Mouse (Mus musculus) neural tube, embryonic 11.5 days (tissue): ENCODE results near the gene Stk11. TPM values are rescaled to one million over a fixed set of nuclear protein-coding genes. Genes with fewer than 3 reads are reported as not detected.

ENCODE experiments used
- ATAC-seq: fragments of 200-750 bp; cut with Nextera tagmentation; 2 replicates; pipeline ENCODE4 v1.8.0; 2017; ENCODE audit warnings: moderate number of reproducible peaks, mild to moderate bottlenecking, moderate TSS enrichment, moderate library complexity; ENCODE audit not compliant: insufficient read depth, low FRiP score, low TSS enrichment
- DNase-seq: peaks from one replicate; pipeline ENCODE4 v3.0.0-alpha.2; 2015; ENCODE audit warnings: low spot score
- H3K27ac ChIP-seq: fragments of 300-500 bp; sonication (generic); 2 replicates; pipeline ENCODE4 v1.5.1; 2014; ENCODE audit warnings: low read depth, mild to moderate bottlenecking, low read length
- H3K27me3 ChIP-seq: fragments of 300-500 bp; sonication (generic); 2 replicates; pipeline ENCODE4 v1.6.1; 2014; ENCODE audit warnings: mild to moderate bottlenecking, low read length, mixed read lengths; ENCODE audit not compliant: control insufficient read depth, insufficient read depth
- H3K36me3 ChIP-seq: fragments of 300-500 bp; sonication (generic); 2 replicates; pipeline ENCODE4 v1.6.1; 2014; ENCODE audit warnings: mild to moderate bottlenecking, low read length, moderate library complexity, mixed read lengths; ENCODE audit not compliant: control insufficient read depth, insufficient read depth
- H3K4me1 ChIP-seq: fragments of 300-500 bp; sonication (generic); 2 replicates; pipeline ENCODE4 v1.6.1; 2014; ENCODE audit warnings: low read length, mixed read lengths; ENCODE audit not compliant: control insufficient read depth, insufficient read depth
- H3K4me2 ChIP-seq: fragments of 300-500 bp; sonication (generic); 2 replicates; pipeline ENCODE4 v1.6.1; 2014; ENCODE audit warnings: low read depth, mild to moderate bottlenecking, moderate library complexity
- H3K4me3 ChIP-seq: fragments of 300-500 bp; sonication (generic); 2 replicates; pipeline ENCODE4 v1.5.1; 2014; ENCODE audit warnings: low read depth, low read length
- H3K9ac ChIP-seq: fragments of 300-500 bp; sonication (generic); 2 replicates; pipeline ENCODE4 v1.6.1; 2014; ENCODE audit warnings: mild to moderate bottlenecking, low read length
- H3K9me3 ChIP-seq: fragments of 300-500 bp; sonication (generic); 2 replicates; pipeline ENCODE4 v1.6.1; 2016; ENCODE audit warnings: low read length; ENCODE audit not compliant: control insufficient read depth
- WGBS: fragments of 180-500 bp; shearing (Covaris S2); extraction: QIAGEN DNeasy Blood & Tissue Kit; methylation state at CpG from one replicate; pipeline ENCODE4 v1.1.7; 2014; 5-methylcytosine and 5-hydroxymethylcytosine counted together
- polyA plus RNA-seq: library from polyadenylated mRNA; unstranded; fragments of >200 nt; fragmentation: Nextera tagmentation; extraction: Ambion mirVana; gene quantifications from 2 replicates; pipeline ENCODE4 v1.2.1, GENCODE M21; 2014

Stk11 gene
- polyA plus RNA-seq, 1 experiment from 2014 or later: 23.5 TPM

GRCm38 (mm10) chr10:80091527-80091926, 24.1 kb upstream of the Stk11 start:
- no peak overlapping the region for H3K27ac ChIP-seq
- H3K9me3 ChIP-seq: no peaks in the 10 kb centered on the region
- no peaks in the 10 kb centered on the region for H3K4me1 ChIP-seq
- no peaks in the 10 kb centered on the region for H3K27me3 ChIP-seq
- no peak overlapping the region for H3K4me2 ChIP-seq
- DNase-seq: no peak
- H3K36me3 ChIP-seq: no peaks in the 10 kb centered on the region
- no peak overlapping the region for H3K9ac ChIP-seq
- ATAC-seq: no peak
- 91% methylated on average over 6 of the region's 6 CpGs for WGBS
- H3K4me3 ChIP-seq: no peak overlapping the region

GRCm38 (mm10) chr10:80092690-80093089, 22.9 kb upstream of the Stk11 start:
- H3K9me3 ChIP-seq: no peaks in the 10 kb centered on the region
- ATAC-seq (no peak), DNase-seq (no peak)
- no peak overlapping the region for H3K4me2 ChIP-seq
- no peak overlapping the region for H3K27ac ChIP-seq
- no peak overlapping the region for H3K4me3 ChIP-seq
- no peaks in the 10 kb centered on the region for H3K27me3 ChIP-seq
- H3K4me1 ChIP-seq: no peaks in the 10 kb centered on the region
- H3K9ac ChIP-seq: no peak overlapping the region
- H3K36me3 ChIP-seq: no peaks in the 10 kb centered on the region
- 88% methylated on average over 5 of the region's 5 CpGs for WGBS

- DNase-seq: no peak
- H3K27me3 ChIP-seq: no peaks in the 10 kb centered on the region
- H3K9ac ChIP-seq: no peak overlapping the region
- no peak overlapping the region for H3K27ac ChIP-seq
- H3K4me2 ChIP-seq: no peak overlapping the region
- WGBS: 87% methylated on average over 6 of the region's 6 CpGs
- H3K4me1 ChIP-seq: no peaks in the 10 kb centered on the region
- H3K4me3 ChIP-seq: no peak overlapping the region
- H3K36me3 ChIP-seq: no peaks in the 10 kb centered on the region
- no peaks in the 10 kb centered on the region for H3K9me3 ChIP-seq
- ATAC-seq: no peak
Observed at GRCm38 (mm10) chr10:80094085-80094484, 21.5 kb upstream of the Stk11 start.

GRCm38 (mm10) chr10:80094684-80095083, 20.9 kb upstream of the Stk11 start:
- H3K36me3 ChIP-seq: no peaks in the 10 kb centered on the region
- no peak overlapping the region for H3K9ac ChIP-seq
- H3K27ac ChIP-seq: no peak overlapping the region
- H3K4me2 ChIP-seq: no peak overlapping the region
- DNase-seq (no peak), ATAC-seq (no peak)
- no peak overlapping the region for H3K4me3 ChIP-seq
- H3K27me3 ChIP-seq: no peaks in the 10 kb centered on the region
- 84% methylated on average over 3 of the region's 3 CpGs for WGBS
- H3K4me1 ChIP-seq: no peaks in the 10 kb centered on the region
- no peaks in the 10 kb centered on the region for H3K9me3 ChIP-seq

GRCm38 (mm10) chr10:80095547-80095946, 20.1 kb upstream of the Stk11 start:
- no peak overlapping the region for H3K27ac ChIP-seq
- DNase-seq: no peak
- H3K4me1 ChIP-seq: no peaks in the 10 kb centered on the region
- H3K27me3 ChIP-seq: no peaks in the 10 kb centered on the region
- H3K9ac ChIP-seq: no peak overlapping the region
- no peak for ATAC-seq
- H3K4me3 ChIP-seq: no peak overlapping the region
- no peaks in the 10 kb centered on the region for H3K9me3 ChIP-seq
- no peaks in the 10 kb centered on the region for H3K36me3 ChIP-seq
- 85% methylated on average over 5 of the region's 5 CpGs for WGBS
- H3K4me2 ChIP-seq: no peak overlapping the region

- H3K4me1 ChIP-seq: peaks cover 8% of the 10 kb centered on the region
- no peak for ATAC-seq
- no peak overlapping the region for H3K9ac ChIP-seq
- no peak overlapping the region for H3K4me3 ChIP-seq
- no peak for DNase-seq
- H3K27ac ChIP-seq: no peak overlapping the region
- no peaks in the 10 kb centered on the region for H3K27me3 ChIP-seq
- H3K4me2 ChIP-seq: no peak overlapping the region
- WGBS: 19% methylated on average over 5 of the region's 7 CpGs
- H3K9me3 ChIP-seq: no peaks in the 10 kb centered on the region
- no peaks in the 10 kb centered on the region for H3K36me3 ChIP-seq
Observed at GRCm38 (mm10) chr10:80097275-80097674, 18.3 kb upstream of the Stk11 start.

GRCm38 (mm10) chr10:80098630-80099029, 17.0 kb upstream of the Stk11 start:
- H3K36me3 ChIP-seq: no peaks in the 10 kb centered on the region
- 90% methylated on average over 5 of the region's 5 CpGs for WGBS
- H3K9me3 ChIP-seq: no peaks in the 10 kb centered on the region
- H3K4me2 ChIP-seq: no peak overlapping the region
- no peak overlapping the region for H3K4me3 ChIP-seq
- ATAC-seq (no peak), DNase-seq (no peak)
- no peak overlapping the region for H3K27ac ChIP-seq
- H3K4me1 ChIP-seq: peaks cover 8% of the 10 kb centered on the region
- no peak overlapping the region for H3K9ac ChIP-seq
- no peaks in the 10 kb centered on the region for H3K27me3 ChIP-seq

- peaks cover 8% of the 10 kb centered on the region for H3K4me1 ChIP-seq
Observed at GRCm38 (mm10) chr10:80100982-80101381, 14.6 kb upstream of the Stk11 start.

GRCm38 (mm10) chr10:80102216-80102915, 13.2 kb upstream of the Stk11 start:
- H3K9me3 ChIP-seq: no peaks in the 10 kb centered on the region
- H3K4me1 ChIP-seq: peaks cover 8% of the 10 kb centered on the region
- H3K27ac ChIP-seq: no peak overlapping the region
- no peaks in the 10 kb centered on the region for H3K27me3 ChIP-seq
- H3K9ac ChIP-seq: peak overlapping the region; percentile 90
- peak; percentile 85 for ATAC-seq
- peak overlapping the region; percentile 97 for H3K4me3 ChIP-seq
- DNase-seq: peak; percentile 91
- WGBS: under 1% methylated on average over 50 of the region's 59 CpGs
- no peaks in the 10 kb centered on the region for H3K36me3 ChIP-seq
- H3K4me2 ChIP-seq: peak overlapping the region; percentile 83

More at GRCm38 (mm10) chr10:80100982-80101381, 14.6 kb upstream of the Stk11 start:
- Histone ChIP-seq H3K4me2 (no peak overlapping the region), H3K27me3 (no peaks in the 10 kb centered on the region), H3K9me3 (no peaks in the 10 kb centered on the region), H3K9ac (no peak overlapping the region), H3K36me3 (no peaks in the 10 kb centered on the region), H3K27ac (no peak overlapping the region), H3K4me3 (no peak overlapping the region)
- no peak for DNase-seq
- 73% methylated on average over 11 of the region's 11 CpGs for WGBS
- ATAC-seq: no peak
